Mouse (Mus musculus) cerebellum, postnatal 14 days (tissue): Measurements from ENCODE around the gene 1700109H08Rik.
"Not testable (repeated sequence)": the region's sequence is repeated elsewhere in the genome, so short reads cannot be mapped to it uniquely, and the experiment has no call there.

Experiments
- DNase-seq, 2 experiments: peaks; one replicate each; pipeline ENCODE4 v3.0.0; 2021; ENCODE audit warnings: mixed read lengths in 2 of 2

1700109H08Rik gene

GRCm38 (mm10) chr5:3600790-3601189 is 29.4 kb downstream of the 1700109H08Rik start:
- no peak for DNase-seq

GRCm38 (mm10) chr5:3607114-3607513 is 35.7 kb downstream of the 1700109H08Rik start:
- no peak for DNase-seq

GRCm38 (mm10) chr5:3609241-3609640 is 37.9 kb downstream of the 1700109H08Rik start:
- DNase-seq = no peak

GRCm38 (mm10) chr5:3611835-3612234 is 40.5 kb downstream of the 1700109H08Rik start:
- not testable (repeated sequence) for DNase-seq

GRCm38 (mm10) chr5:3620486-3620885 is 49.1 kb downstream of the 1700109H08Rik start:
- peak; percentile 55 to 76 for DNase-seq

GRCm38 (mm10) chr5:3630055-3630454 is 58.7 kb downstream of the 1700109H08Rik start:
- no peak for DNase-seq

GRCm38 (mm10) chr5:3631512-3632271 is 60.3 kb downstream of the 1700109H08Rik start:
- DNase-seq = no peak

- no peak for DNase-seq
Measured at GRCm38 (mm10) chr5:3632285-3632684, 60.9 kb downstream of the 1700109H08Rik start.

- DNase-seq = no peak
Measured at GRCm38 (mm10) chr5:3633315-3633714, 61.9 kb downstream of the 1700109H08Rik start.

- DNase-seq = peak in 1 of 2 experiments; percentile 26
Measured at GRCm38 (mm10) chr5:3633951-3634350, 62.6 kb downstream of the 1700109H08Rik start.
